Mouse (Mus musculus) gastrocnemius, postnatal 36 days (tissue): Measurements from ENCODE around the gene Ctnna2. TPM values are rescaled to one million over a fixed set of nuclear protein-coding genes. Genes with fewer than 3 reads are reported as not detected.

ENCODE experiments used
- DNase-seq, 2 experiments: peaks; one replicate each; pipeline ENCODE4 v3.0.0; 2022
- intact Hi-C: fragments of 180-260 bp; cut with DNase I; formaldehyde crosslinking; loops from one replicate; pipeline ENCODE4 v1.15.1; 2025
- total RNA-seq, 2 experiments: library from RNA; stranded (reverse); gene quantifications; 2 replicates each; pipeline ENCODE4 v1.2.3; 2021

Gene Ctnna2
- total RNA-seq, 2 experiments from 2014 or later = not detected

DNA sequence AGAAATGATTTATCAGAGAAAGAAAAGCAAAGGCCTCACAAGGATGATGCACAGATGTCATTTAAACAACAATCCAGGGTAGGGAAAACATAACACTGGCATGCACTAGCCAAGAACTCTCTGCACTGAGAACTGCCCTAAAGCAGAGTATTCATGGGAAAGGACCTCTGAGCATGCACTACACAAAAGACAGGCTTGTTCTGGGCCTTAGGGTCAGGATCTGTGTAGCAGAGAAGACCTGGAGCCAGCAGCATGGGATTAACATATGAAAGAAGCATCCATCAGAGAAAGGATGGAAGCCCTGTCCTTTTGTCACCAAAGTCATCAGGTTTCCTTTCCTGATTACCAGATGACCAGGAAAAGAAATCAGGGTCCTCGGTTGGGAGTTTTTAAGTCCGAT, 780.1 kb downstream of the Ctnna2 start:
- no peak for DNase-seq
- intact Hi-C loops = no loop called here

DNA sequence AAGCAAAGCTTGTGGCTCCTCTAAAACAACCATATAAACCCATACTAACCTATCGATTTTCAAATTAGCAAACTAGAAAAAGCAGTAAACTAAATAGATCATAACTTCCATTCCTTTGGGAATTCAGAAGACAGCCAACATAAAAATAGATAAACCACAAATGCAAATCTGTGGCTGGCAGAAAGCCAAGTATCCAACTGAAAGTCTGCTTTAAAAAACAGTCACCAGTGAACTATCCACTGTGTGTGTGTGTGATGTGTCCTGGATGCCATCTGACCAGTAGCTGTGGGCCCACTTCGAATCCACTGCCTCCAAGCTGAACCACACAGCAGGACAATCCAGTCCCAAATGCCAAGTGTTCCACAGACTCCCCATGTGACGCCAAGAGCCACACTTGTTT, 782.8 kb downstream of the Ctnna2 start:
- DNase-seq = no peak
- intact Hi-C loops = no loop called here

DNA sequence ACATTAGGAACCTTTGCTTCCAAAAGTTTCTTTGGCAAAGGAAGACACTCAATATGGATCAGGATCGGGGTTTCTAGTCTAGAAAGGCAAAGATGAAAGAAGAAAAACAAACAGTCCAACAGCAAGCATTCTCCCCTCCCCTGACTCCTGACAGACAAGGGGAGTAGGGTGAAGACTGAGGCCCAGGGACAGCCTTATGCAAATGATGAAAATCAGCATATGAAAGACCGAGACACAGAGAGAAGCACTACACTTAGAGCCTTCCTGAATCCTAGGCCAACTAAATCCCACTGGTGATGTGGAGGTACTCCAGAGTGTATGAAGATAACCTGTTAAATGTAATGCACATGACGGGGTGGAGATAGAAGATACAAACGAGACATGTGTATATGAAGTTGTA, 787.9 kb downstream of the Ctnna2 start:
- intact Hi-C loops = no loop called here
- no peak for DNase-seq

DNA sequence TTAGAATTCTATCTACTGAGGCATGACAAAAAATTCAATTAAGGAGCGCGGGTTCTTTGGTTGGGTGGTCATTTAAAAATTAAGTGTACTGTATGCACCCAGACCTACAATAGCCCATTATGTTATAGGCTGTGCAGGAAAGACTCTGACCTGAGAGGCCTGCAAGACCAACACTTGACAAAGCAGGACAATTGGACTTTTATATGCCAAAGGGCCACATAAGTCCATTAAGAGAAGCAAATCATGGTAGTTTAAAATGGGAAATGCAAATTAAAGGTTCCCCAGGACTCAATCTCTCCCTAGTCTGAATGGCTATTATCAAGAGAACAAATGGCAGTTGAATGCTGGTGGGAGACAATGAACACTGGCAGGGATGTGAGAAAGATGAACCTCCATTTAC, 790.9 kb downstream of the Ctnna2 start:
- intact Hi-C loops = no loop called here
- no peak for DNase-seq

DNA sequence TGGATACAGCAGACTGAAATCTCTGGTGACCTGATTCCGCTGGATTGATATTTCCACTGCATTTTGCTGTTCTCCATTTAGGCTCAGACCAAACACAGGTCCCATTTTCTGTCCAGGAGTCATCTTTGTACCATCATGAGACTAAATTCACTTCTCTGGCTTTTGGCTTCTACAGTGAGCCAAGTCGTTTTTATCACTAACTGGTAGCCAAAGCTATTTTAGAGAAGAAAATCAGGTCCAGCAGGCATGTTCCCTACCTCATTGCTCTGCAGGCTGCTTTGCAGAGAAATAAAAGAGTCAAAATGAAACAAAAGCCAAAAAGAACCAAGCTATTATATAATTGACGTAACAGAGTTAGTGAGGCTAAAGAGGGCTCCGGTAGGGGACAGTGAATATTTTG, 793.7 kb downstream of the Ctnna2 start:
- intact Hi-C loops = no loop called here
- no peak for DNase-seq

DNA sequence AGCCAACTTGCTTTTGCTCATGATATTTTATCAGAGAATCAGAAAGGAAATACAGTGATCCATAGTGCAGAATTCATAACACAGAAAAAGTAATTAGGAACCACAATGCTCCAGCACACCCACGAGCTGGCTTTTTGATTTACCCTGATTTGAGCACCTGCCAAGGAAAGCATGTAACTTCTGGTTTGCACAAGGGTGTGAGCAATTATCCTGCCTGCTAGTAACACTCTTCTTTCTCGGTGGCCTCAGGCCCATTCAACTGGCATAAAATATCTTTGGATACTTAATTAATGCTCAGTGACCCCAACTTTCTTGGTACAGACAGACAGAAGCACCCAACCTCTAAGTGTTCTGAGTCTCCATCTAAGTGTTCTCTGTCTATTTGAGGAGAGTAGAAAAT, 794.6 kb downstream of the Ctnna2 start:
- no peak for DNase-seq
- intact Hi-C loops = no loop called here

DNA sequence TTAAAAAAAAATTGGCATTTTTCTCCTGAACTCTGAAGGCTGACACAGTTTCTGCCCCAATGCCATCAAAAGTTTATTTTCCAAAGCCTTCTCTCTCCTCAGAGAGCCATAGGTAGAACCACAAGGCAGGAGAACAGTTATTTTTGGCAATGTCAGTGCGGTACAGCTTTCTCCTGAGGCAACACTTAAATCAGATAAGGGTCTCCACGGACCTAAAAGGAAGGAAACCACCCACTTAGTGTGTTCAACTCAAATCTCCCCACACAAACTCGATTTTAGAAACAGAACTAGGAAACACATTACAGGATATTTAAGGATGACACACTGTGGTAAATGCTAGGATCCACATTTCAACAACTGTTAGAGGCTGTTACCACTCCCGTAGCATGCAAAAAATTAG, 803.7 kb downstream of the Ctnna2 start:
- intact Hi-C loops = no loop called here
- no peak for DNase-seq

DNA sequence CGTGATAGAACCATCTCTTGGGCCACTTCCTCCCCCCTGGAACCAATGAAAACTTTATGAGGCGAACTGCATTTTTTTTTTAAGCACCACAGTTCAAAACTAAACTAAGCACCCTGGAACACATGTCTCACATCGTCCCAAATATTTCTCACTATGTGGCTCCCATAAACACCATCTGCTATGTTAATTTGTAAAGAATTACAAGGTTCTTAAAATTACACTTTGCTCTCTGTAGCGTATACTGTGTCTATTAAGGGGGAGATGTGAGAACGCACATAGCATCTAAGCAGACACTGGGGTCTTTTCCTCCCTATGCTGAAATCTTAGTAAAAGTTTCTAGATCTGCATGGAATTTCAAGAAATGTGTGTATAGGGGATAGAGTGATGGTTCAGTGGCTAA, 822.5 kb downstream of the Ctnna2 start:
- no peak for DNase-seq
- intact Hi-C loops = no loop called here

DNA sequence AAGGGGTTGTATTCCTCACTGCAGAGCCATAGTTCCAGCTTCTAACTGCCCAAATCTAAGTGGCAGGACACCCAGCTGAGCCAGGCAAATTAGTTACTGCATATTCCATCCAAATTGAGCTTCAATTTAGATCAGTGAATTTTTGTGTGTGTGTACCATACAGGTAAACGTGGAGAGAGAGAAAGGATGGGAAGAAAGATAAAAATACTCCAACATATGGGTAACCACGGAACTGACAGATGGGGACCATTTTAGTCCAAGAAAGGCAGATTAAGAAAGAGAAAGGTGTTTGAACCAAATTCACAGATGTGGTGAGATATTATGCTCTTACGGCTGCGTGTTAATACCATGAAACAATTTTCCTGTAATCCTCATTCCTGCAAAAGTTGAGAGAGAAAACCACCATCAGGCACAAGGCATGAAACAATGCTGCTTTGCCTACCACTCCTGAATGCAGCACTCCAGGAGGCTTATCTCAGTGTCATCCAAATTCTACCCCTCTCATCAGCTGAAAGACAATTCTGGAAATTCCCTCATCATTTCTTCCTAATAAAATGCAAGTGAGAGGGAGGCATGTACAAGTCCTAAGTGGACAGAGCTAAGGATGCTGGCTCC, 840.1 kb downstream of the Ctnna2 start:
- DNase-seq = no peak
- intact Hi-C loops = no loop called here

DNA sequence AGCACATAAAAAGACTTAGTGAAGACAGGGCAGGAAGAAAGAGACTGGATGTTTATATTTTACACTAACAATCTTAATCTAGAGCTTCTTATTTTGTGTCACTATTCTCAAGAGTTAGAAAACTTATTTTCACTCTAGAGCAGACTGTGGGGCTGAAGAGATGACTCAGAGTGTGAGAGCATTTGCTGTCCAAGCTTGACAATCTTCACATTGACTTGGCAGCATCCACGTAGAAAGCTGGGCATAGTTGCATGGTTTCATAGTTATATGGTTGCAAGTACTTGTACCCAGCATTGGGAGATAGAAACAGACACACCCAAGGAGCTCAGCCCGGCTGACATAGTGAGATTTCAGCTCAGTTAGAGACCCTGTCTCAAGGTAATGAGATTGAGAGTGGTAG, 858.6 kb downstream of the Ctnna2 start:
- intact Hi-C loops = no loop called here
- no peak for DNase-seq

DNA sequence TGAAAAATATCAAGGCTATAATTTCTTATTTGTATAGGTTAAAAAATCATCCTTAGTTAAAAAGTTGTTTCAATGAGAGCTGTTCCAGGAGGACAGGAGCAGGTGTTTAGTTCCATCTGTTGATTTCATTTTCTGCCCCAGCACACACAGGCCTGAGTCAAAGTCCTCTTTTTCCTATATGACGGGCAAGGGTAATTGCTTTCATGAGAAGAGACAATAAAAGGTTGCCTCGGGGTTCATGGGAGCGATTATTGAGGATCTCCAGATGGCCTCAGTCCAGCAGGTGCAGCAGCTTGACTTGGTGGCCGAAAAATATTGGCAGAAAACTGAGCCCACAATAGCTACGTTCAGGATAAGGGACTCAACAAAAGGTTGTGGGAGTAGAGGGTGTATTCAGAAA, 859.0 kb downstream of the Ctnna2 start:
- DNase-seq = no peak
- intact Hi-C loops = no loop called here

DNA sequence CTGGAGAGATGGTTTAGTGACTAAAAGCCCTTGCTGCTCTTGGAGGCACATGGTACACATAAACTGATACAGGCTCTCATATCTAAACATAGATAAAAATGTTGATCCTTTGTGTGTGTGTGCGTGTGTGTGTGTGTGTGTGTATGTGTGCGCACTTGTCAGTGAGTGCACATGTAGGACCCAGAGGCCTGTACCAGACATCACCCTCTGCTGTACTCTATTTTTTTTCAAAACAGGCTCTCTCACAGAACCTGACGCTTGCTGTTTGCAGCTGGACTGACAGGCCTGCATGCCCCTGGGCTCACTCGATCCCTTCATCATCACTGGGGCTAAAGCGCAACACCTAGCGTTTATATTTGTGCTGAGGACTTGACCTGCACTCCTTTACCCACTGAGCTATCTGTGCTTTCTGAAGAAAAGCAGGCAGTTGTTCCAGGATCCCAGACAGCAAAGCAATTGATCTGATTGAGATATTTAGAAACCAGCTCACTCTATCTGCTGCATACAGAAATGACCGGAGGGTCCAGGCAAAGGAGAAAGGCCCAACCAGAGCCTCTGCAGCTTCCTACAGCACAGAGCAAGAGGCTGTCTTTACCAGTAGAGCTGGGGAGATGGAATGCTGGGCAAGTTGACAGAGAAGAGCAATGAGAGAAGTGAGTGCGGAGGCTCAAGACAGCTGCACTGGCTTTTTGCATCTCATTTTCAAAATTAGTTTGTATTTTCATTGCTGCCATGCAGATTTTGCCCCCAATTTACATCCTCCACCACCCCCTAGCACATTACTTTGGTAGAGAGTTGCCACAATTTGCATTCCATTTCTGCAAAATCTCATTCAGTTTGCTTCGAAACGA, 870.2 kb downstream of the Ctnna2 start:
- DNase-seq = no peak
- intact Hi-C loops = no loop called here

DNA sequence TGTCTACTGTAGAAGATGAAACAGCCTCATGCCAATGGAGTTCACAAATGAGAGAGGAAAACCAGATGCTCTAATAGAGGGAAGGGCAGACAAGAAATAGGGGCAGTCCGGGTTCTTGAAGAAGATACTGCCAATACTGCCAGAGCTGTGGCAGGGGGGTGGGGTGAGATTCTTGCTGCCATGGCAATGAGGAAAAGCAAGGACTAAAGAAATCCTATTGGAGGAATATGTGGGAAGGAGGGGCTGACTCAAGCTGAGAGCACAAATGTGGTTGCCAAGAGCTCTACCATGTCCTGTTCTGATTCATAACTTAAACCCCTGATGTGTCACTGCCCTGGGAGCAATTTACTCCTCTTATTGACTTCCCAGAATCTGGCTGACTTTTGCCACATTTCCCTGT, 878.5 kb downstream of the Ctnna2 start:
- intact Hi-C loops = no loop called here
- no peak for DNase-seq

DNA sequence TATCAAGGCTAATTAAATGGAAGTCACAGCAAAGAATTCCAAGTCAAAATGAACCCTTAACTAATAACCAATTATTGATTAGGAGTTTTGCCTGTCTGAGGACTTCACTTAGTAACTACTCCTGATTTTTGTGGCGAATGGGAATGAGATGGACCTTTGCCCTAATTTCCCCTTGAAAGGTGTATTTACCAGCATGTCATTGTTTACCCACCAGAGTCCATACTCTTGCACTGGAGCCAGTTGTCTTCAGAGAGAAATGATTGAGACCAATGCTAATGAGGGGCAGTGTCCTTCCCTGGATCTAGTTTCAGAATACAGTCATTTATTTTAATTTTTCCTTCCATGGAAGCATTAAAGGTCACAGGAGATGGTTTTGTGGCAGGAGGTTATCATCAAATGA, 881.0 kb downstream of the Ctnna2 start:
- intact Hi-C loops = no loop called here
- DNase-seq = no peak

DNA sequence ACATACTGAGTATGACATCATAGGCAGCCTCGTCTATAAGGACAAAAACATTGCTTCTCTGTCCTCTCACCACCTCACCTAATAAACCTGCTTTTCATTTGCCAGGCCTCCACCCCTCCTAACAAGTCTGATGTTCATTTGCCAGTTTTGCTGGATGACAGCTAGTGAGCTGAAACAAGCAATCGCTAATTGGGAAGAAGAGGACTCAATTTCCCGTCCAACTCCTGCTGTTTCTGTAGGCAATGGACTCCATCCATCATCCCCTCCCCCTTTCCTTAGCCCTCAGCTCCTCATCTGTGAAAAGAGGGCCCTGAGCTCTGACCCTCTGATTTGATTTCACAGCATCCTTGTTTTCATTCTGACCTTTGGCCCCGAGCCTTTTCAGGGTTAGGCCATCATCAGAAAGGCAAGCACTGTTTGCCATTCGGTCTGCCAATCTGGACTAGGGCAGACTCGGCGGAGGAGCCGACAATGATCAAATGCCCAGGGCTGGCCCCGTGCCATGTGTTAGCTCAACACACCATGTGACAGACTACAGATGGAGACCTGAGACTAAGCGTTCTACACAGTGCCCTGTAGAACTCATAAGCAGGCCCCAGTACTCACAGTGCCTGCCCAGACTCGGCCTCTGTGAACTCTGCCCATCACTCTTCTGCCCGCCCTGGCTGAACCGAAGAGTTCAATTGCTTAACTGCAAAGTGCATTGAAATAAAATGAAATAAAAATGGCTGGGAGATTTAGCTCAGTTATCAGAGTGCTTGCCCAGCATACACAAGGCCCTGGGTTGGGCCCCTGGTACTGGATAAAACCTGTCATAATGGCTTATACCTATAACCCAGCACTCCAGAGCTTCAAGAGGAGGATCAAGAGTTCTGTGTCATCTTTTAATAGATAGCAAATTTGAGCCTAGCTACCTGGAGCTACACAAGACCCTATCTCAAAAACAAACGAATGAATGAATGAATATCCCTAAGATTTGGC, 903.8 kb downstream of the Ctnna2 start:
- intact Hi-C loops = no loop called here
- peak; percentile 4 to 11 for DNase-seq

DNA sequence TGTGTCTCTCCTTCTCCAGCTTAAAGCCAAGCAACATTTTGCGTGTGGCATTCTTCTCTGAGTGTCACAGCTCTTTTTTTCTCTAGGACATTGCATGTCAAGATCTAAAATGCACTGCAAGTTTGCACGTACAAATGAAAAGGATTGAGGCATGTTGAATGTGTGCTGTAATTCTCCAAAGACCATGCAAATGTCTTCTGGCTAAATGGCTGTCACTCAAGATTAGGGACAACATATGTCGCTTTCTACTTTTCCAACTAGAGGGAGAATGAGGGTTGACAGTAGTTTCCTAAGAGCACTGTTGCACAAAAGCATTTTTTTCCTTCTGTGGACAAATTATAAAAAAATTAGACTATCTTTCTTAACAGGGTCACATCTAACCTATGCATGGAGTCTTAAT, 909.9 kb downstream of the Ctnna2 start:
- no peak for DNase-seq
- intact Hi-C loops = no loop called here

DNA sequence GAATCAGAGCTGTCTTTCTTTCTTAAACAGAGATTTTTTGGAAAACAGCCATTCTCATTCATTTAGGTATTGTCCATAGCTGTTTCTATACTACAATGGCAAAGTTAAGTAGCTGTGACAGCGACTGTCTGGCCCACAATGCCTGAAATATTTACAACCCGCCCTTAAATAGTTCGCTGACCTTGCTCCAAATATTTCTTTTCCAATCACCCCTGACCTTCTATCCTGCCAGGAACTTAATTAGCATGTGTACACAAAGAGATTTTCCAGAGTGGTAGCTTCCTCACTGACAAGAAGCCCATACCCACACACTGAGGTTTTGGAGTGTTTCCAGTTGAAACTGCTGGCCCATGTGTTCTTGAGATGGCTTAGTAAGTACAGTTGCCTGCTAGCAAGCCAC, 928.8 kb downstream of the Ctnna2 start:
- no peak for DNase-seq
- intact Hi-C loops = no loop called here

DNA sequence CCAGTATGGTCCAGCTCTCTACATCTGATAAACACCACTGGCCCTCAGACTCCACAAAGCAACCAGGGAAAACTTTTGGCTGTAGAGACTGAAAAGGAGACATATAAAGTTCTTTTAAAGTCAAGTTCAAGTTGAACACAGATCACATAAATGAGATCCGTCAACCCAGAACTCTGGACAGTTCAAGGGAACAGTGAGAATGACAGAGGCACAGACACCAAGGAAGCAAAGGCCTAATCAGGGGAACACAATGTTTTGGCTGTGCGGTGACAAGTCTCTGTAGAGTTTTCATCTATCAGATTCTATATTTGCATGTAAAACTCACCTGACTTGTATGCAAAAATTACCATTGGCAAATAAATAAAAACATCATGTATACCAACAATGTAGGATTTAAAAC, 929.3 kb downstream of the Ctnna2 start:
- intact Hi-C loops = no loop called here

DNA sequence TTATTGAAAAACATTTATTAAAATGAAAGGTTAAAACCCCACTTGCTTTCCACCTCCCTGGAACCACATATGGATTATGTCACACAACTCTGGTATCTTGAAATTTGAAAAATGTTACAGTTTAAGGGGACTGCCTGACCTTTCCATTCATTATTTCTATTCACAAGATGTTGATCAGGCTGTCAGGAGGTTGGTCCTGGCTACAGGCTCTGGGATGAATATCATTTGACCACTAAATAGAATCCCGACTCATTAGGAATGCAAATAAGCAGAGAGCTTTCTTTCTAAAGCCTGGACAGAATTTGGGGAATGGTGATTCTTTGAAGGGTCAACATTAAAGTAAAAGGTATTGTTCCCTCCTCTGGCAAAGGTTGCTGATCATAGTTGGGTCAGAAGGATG, 931.9 kb downstream of the Ctnna2 start:
- no peak for DNase-seq
- intact Hi-C loops = no loop called here

More for the DNA sequence above, 929.3 kb downstream of the Ctnna2 start:
- no peak for DNase-seq

DNA sequence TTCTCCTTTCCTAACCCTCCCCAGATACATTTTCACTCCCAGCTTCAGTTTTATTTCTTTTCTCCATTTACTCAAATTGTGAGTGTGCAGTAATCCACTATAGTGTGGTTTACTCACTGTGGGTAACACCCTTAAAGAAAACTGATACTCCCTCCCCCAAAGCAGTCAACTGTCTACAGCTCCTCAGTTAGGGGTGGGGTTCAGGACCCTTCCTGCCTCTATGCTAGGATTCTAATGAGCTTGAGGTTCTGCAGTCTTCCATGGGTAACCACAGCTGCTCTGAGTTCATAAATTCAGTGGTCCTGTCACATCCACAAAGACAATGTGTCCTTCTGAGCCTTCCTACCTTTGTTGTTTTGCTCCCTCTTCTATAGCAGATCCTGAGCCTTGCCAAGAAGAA, 954.4 kb downstream of the Ctnna2 start:
- intact Hi-C loops = no loop called here
- no peak for DNase-seq

DNA sequence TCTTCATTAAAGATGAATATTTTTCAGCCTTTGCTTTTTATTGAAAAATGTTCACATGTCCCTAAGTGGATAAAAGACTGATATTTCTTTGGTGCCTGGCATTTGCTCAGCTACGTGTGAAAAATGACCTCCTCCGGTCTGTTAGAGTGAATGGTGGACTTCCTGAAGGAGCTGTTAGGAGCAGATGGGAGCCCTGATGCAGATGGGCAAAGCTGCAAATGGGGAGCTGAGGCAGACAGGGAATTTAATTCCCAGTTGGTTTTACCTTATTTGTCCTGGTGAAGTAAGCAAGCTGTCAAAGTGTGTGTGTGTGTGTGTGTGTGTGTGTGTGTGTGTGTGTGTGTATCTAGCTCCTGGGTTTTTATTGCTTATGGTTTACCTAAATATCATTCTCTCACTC, 966.3 kb downstream of the Ctnna2 start:
- intact Hi-C loops = no loop called here
- no peak for DNase-seq
